ENCODE assay signal across 20 mouse cellular contexts in the genomic region with DNA sequence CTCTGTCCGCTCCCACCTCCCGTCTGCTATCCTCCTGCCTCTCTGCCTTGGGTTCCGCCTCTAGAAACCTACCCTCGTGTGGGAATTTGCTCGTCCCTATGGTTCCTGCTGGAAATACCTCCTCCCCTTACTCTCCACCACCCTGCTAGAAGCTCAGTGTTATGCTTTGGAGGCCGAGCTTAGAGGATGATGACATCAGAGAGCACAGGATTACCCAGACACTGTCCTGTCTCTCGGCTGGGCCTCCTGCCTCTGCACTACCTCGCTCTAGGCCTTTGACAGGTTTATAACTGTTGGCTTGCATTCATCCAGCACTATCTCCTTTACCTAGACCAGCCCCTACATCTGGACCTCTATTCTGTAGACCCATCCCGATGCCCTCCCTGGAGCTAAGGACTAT. TPM values are rescaled to one million over a fixed set of nuclear protein-coding genes. Genes with fewer than 3 reads are reported as not detected.
DNase-seq lines count a peak whose midpoint lies in the region; ATAC-seq and TF ChIP-seq lines count a peak whose summit lies in the region.
"Had no signal": no experiment of that assay in that cellular context is flagged by ENCODE, and none has a peak within 500 bp of the region (broad histone marks: within the 10 kb centered on the region; RNA-seq: fewer than 3 reads in every experiment).

No protein-coding gene starts in this region.

- TF ChIP-seq RAD21 in CH12.LX (IDR thresholded peaks at IDR 0.05; ENCODE audit: low read depth, low read length): no peak

- no peak overlapping the region for H3K27ac ChIP-seq in liver, embryonic 13.5 days
- H3K27ac ChIP-seq in liver, embryonic 11.5 days (ENCODE audit: low read depth, low read length): no peak overlapping the region
- peak overlapping the region; percentile 44; the same call in 1 of the 2 replicates for H3K27ac ChIP-seq in CH12.LX (ENCODE audit: insufficient read depth, low read depth)
- H3K27ac ChIP-seq: embryonic facial prominence, embryonic 10.5 days; embryonic facial prominence, embryonic 12.5 days; forebrain, embryonic 13.5 days; forebrain, embryonic 15.5 days had no signal

- dilution Hi-C loops in CH12.LX (cut with MboI; ENCODE audit: extremely low pct_ligation_motif_present, extremely low pct_unique_long_range_greater_than_20kb, low sequenced_read_pairs): no loop called here

- no peak for TF ChIP-seq EP300 in CH12.LX (IDR thresholded peaks at IDR 0.05; ENCODE audit: low read length)

- H3K36me3 ChIP-seq in liver, embryonic 13.5 days: no peaks in the 10 kb centered on the region
- H3K36me3 ChIP-seq in liver, embryonic 11.5 days (ENCODE audit: control insufficient read depth, insufficient read depth, low read length): no peaks in the 10 kb centered on the region
- no peaks in the 10 kb centered on the region for H3K36me3 ChIP-seq in CH12.LX (replicated peaks in 1 of 2; ENCODE audit: control insufficient read depth in 1 of 2, insufficient read depth in 1 of 2, low read length in 1 of 2)
- H3K36me3 ChIP-seq in splenic B cell, adult 2 months (ENCODE audit: control insufficient read depth, insufficient read depth, low read length, poor library complexity, severe bottlenecking): no peaks in the 10 kb centered on the region
- H3K36me3 ChIP-seq: embryonic facial prominence, embryonic 10.5 days; embryonic facial prominence, embryonic 12.5 days; forebrain, embryonic 15.5 days had no signal

- in situ Hi-C loops in CH12.LX (cut with MboI; ENCODE audit: low pct_ligation_motif_present, low pct_unique_long_range_greater_than_20kb, low sequenced_read_pairs): loop anchor here (25.0 kb wide), 1 partner anchor 628 kb away; a partner anchor contains a TSS

- TF ChIP-seq CTCF in CH12.LX (conservative IDR thresholded peaks at IDR 0.05 in 1 of 2, IDR thresholded peaks at IDR 0.05 in 1 of 2; ENCODE audit: low read depth in 2 of 2, low read length in 2 of 2): no peak

- H3K9me3 ChIP-seq in liver, embryonic 13.5 days (replicated peaks): no peaks in the 10 kb centered on the region
- no peaks in the 10 kb centered on the region for H3K9me3 ChIP-seq in liver, embryonic 11.5 days (ENCODE audit: control insufficient read depth, low read length)
- H3K9me3 ChIP-seq in CH12.LX (replicated peaks; ENCODE audit: low read length): no peaks in the 10 kb centered on the region
- H3K9me3 ChIP-seq: embryonic facial prominence, embryonic 10.5 days; embryonic facial prominence, embryonic 12.5 days; forebrain, embryonic 13.5 days; forebrain, embryonic 15.5 days had no signal

- 59% methylated on average over 9 of the region's 9 CpGs for WGBS in liver, embryonic 13.5 days (ENCODE audit: insufficient replicate concordance)
- WGBS in liver, embryonic 11.5 days: 76% methylated on average over 9 of the region's 9 CpGs

- H3K27me3 ChIP-seq in liver, embryonic 13.5 days: no peaks in the 10 kb centered on the region
- no peaks in the 10 kb centered on the region for H3K27me3 ChIP-seq in liver, embryonic 11.5 days (replicated peaks; ENCODE audit: control insufficient read depth, insufficient read depth, low read length)
- H3K27me3 ChIP-seq in CH12.LX (replicated peaks): no peaks in the 10 kb centered on the region
- H3K27me3 ChIP-seq in splenic B cell, adult 2 months (ENCODE audit: control insufficient read depth, insufficient read depth, low read length, poor library complexity, severe bottlenecking): no peaks in the 10 kb centered on the region
- H3K27me3 ChIP-seq: embryonic facial prominence, embryonic 12.5 days; forebrain, embryonic 13.5 days; forebrain, embryonic 15.5 days had no signal

- H3K4me2 ChIP-seq in liver, embryonic 13.5 days: no peak overlapping the region
- H3K4me2 ChIP-seq in liver, embryonic 11.5 days: no peak overlapping the region
- peak overlapping the region; percentile 46 for H3K4me2 ChIP-seq in CH12.LX (ENCODE audit: insufficient read depth, low read depth, poor library complexity, severe bottlenecking)
- H3K4me2 ChIP-seq: embryonic facial prominence, embryonic 12.5 days; forebrain, embryonic 13.5 days; forebrain, embryonic 15.5 days had no signal

- H3K4me3 ChIP-seq in liver, embryonic 13.5 days (replicated peaks): no peak overlapping the region
- no peak overlapping the region for H3K4me3 ChIP-seq in liver, embryonic 11.5 days (ENCODE audit: low read depth, low read length)
- H3K4me3 ChIP-seq in CH12.LX (replicated peaks in 1 of 3; ENCODE audit: low read depth in 2 of 3, low read length in 2 of 3, poor library complexity in 1 of 3): peak overlapping the region in 2 of 3 experiments; percentile 6 to 26
- H3K4me3 ChIP-seq: embryonic facial prominence, embryonic 10.5 days; embryonic facial prominence, embryonic 12.5 days; forebrain, embryonic 13.5 days; forebrain, embryonic 15.5 days had no signal

- no peak for DNase-seq in liver, embryonic 13.5 days
- no peak for DNase-seq in liver, embryonic 11.5 days (ENCODE audit: low spot score)
- peak; percentile 83 for DNase-seq in A20 (ENCODE audit: low read depth, low spot score)
- DNase-seq in CH12.LX (ENCODE audit: extremely low read depth): peak; percentile 58
- DNase-seq in splenic B cell, adult 2 months (ENCODE audit: low read depth, low spot score): peak; percentile 37
- no peak for DNase-seq in heart, adult 8-10 months (ENCODE audit: low spot score)
- DNase-seq: adrenal gland, adult 2 months; adrenal gland, postnatal 10 days; adrenal gland, postnatal 25 days; cerebellum, adult 11-12 months; cerebellum, adult 8-10 months; cerebellum, postnatal 10 days; cerebellum, postnatal 25 days; forebrain, postnatal 0 days had no signal

- H3K9ac ChIP-seq in liver, embryonic 13.5 days: no peak overlapping the region
- H3K9ac ChIP-seq in liver, embryonic 11.5 days (ENCODE audit: low read depth, low read length): no peak overlapping the region
- H3K9ac ChIP-seq in CH12.LX (ENCODE audit: insufficient read depth, low read depth): no peak overlapping the region
- H3K9ac ChIP-seq: embryonic facial prominence, embryonic 12.5 days; forebrain, embryonic 13.5 days; forebrain, embryonic 15.5 days; forebrain, postnatal 0 days had no signal

- 0 out of 2 replicates have a peak, but pooled peaks cover 8% of the 10 kb centered on the region for H3K4me1 ChIP-seq in liver, embryonic 13.5 days (replicated peaks)
- H3K4me1 ChIP-seq in liver, embryonic 11.5 days (replicated peaks; ENCODE audit: control insufficient read depth, insufficient read depth, low read length): no peaks in the 10 kb centered on the region
- peaks cover 43 to 93% of the 10 kb centered on the region in 2 experiments for H3K4me1 ChIP-seq in CH12.LX (ENCODE audit: control insufficient read depth in 1 of 2, insufficient read depth in 2 of 2)
- H3K4me1 ChIP-seq: embryonic facial prominence, embryonic 10.5 days; embryonic facial prominence, embryonic 12.5 days; forebrain, embryonic 13.5 days; forebrain, embryonic 15.5 days had no signal

- 0 out of 2 replicates have a peak, but pooled peaks have one; percentile 12 for ATAC-seq in liver, embryonic 13.5 days (ENCODE audit: low read depth)
- ATAC-seq in liver, embryonic 11.5 days (replicated peaks; ENCODE audit: low FRiP score): no peak
- ATAC-seq in monocyte, adult 5-6 weeks (replicated peaks; ENCODE audit: insufficient number of reproducible peaks, low FRiP score, low TSS enrichment, poor library complexity, severe bottlenecking): no peak
- ATAC-seq: CD4-positive, CD25-positive, alpha-beta regulatory T cell, adult 4 months; forebrain, embryonic 13.5 days; forebrain, embryonic 15.5 days; forebrain, postnatal 0 days had no signal

- H3K79me2 ChIP-seq in CH12.LX (replicated peaks; ENCODE audit: control insufficient read depth, extremely low read depth, insufficient read depth, poor library complexity, severe bottlenecking): no peaks in the 10 kb centered on the region

- TF ChIP-seq POLR2A in CH12.LX (IDR thresholded peaks at IDR 0.05; ENCODE audit: low read depth, low read length): no peak

TF ChIP-seq in CH12.LX, 34 proteins besides CTCF, POLR2A, EP300 and RAD21:
- TF ChIP-seq CHD2 (IDR thresholded peaks at IDR 0.05; ENCODE audit: low read length) (no peak), TCF12 (IDR thresholded peaks at IDR 0.05; ENCODE audit: low read depth, low read length) (no peak), USF2 (conservative IDR thresholded peaks at IDR 0.05; ENCODE audit: low read depth, low read length) (no peak), SIN3A (IDR thresholded peaks at IDR 0.05; ENCODE audit: low read length) (no peak), MXI1 (IDR thresholded peaks at IDR 0.05; ENCODE audit: low read depth, low read length) (no peak), NRF1 (IDR thresholded peaks at IDR 0.05; ENCODE audit: low read depth, low read length) (no peak), MEF2A (IDR thresholded peaks at IDR 0.05; ENCODE audit: borderline replicate concordance, low read depth, low read length) (no peak), BHLHE40 (IDR thresholded peaks at IDR 0.05; ENCODE audit: low read depth, low read length) (no peak), MAZ (IDR thresholded peaks at IDR 0.05; ENCODE audit: low read depth, low read length) (no peak), ZKSCAN1 (IDR thresholded peaks at IDR 0.05; ENCODE audit: borderline replicate concordance, low read depth, low read length) (no peak), E2F4 (IDR thresholded peaks at IDR 0.05; ENCODE audit: insufficient replicate concordance, low read depth, low read length) (no peak), RCOR1 (conservative IDR thresholded peaks at IDR 0.05; ENCODE audit: low read depth, low read length) (no peak), ELF1 (IDR thresholded peaks at IDR 0.05; ENCODE audit: low read depth, low read length) (no peak), ZMIZ1 (IDR thresholded peaks at IDR 0.05; ENCODE audit: low read depth, low read length) (no peak), POLR2AphosphoS2 (IDR thresholded peaks at IDR 0.05; ENCODE audit: low read depth, low read length) (no peak), USF1 (IDR thresholded peaks at IDR 0.05; ENCODE audit: low read depth, low read length) (no peak), JUN (IDR thresholded peaks at IDR 0.05; ENCODE audit: insufficient read depth, low read depth, low read length) (no peak)

RNA-seq across cellular contexts. Expression of a gene that starts 40.9 kb away (rescaled TPM):
- polyA plus RNA-seq in liver, embryonic 13.5 days (2015; fragmentation: Nextera tagmentation; extraction: Ambion mirVana): 92.2 and 95.0 TPM in 2 replicates
- 128 and 139 TPM in 2 replicates for polyA plus RNA-seq in liver, embryonic 11.5 days (2014; fragmentation: Nextera tagmentation; extraction: Ambion mirVana)
- total RNA-seq in CH12.LX (2012; rRNA removed) (43.4 and 76.6 TPM in 2 replicates), CH12.LX (2014; rRNA removed) (106 and 107 TPM in 2 replicates)
- polyA plus RNA-seq in CH12.LX (2012; ENCODE audit: insufficient read length, low read depth): 174 and 204 TPM in 2 replicates
- total RNA-seq in monocyte, adult 5-6 weeks (2017): 1.6 to 6.3 TPM (median 5.0 TPM) in 3 replicates
- 10 to 100 TPM; 34.0 to 54.1 (median 44.9) TPM for total RNA-seq in heart, adult 8-10 months (2022)

Comparison
In these comparisons a context has a peak if more than half of its experiments do, and no peak if none do; other contexts are left out.
1. DNase-seq: peak in A20 (single experiment), CH12.LX (single experiment) and splenic B cell, adult 2 months (single experiment); none in liver, embryonic 13.5 days (single experiment), liver, embryonic 11.5 days (single experiment) and heart, adult 8-10 months (single experiment).
2. H3K4me3 ChIP-seq: peak in CH12.LX (2 of 3); none in liver, embryonic 13.5 days (single experiment) and liver, embryonic 11.5 days (single experiment).